Mouse (Mus musculus) stomach, embryonic 14.5 days (tissue): ENCODE results near the gene Ndufb5. TPM values are rescaled to one million over a fixed set of nuclear protein-coding genes. Genes with fewer than 3 reads are reported as not detected.
"Not testable (repeated sequence)": the region's sequence is repeated elsewhere in the genome, so short reads cannot be mapped to it uniquely, and the experiment has no call there.

Source experiments
- ATAC-seq: fragments of 200-750 bp; cut with Nextera tagmentation; 2 replicates; pipeline ENCODE4 v1.8.0; 2017; ENCODE audit warnings: low read depth, moderate TSS enrichment; ENCODE audit not compliant: insufficient number of reproducible peaks, insufficient read depth, low FRiP score
- H3K27ac ChIP-seq: fragments of 300-500 bp; sonication (generic); 2 replicates; pipeline ENCODE4 v1.5.1; 2014; ENCODE audit warnings: mild to moderate bottlenecking, low read length, moderate library complexity, mixed read lengths
- H3K27me3 ChIP-seq: fragments of 300-500 bp; sonication (generic); 2 replicates; pipeline ENCODE4 v1.6.1; 2014; ENCODE audit warnings: low read length, control low read depth, mixed read lengths; ENCODE audit not compliant: control insufficient read depth, insufficient read depth
- H3K36me3 ChIP-seq: fragments of 300-500 bp; sonication (generic); 2 replicates; pipeline ENCODE4 v1.6.1; 2014; ENCODE audit warnings: mild to moderate bottlenecking, control low read depth, low read length, moderate library complexity, mixed read lengths; ENCODE audit not compliant: control insufficient read depth, insufficient read depth
- H3K4me1 ChIP-seq: fragments of 300-500 bp; sonication (generic); 2 replicates; pipeline ENCODE4 v1.6.1; 2014; ENCODE audit warnings: low read length, control low read depth, mixed read lengths; ENCODE audit not compliant: control insufficient read depth, insufficient read depth
- H3K4me2 ChIP-seq: fragments of 300-500 bp; sonication (generic); replicated peaks from 2 replicates; pipeline ENCODE4 v1.6.1; 2014; ENCODE audit warnings: low read depth, low read length, control low read depth
- H3K4me3 ChIP-seq: fragments of 300-500 bp; sonication (generic); 2 replicates; pipeline ENCODE4 v1.5.1; 2014; ENCODE audit warnings: low read depth, low read length, control low read depth
- H3K9ac ChIP-seq: fragments of 300-500 bp; sonication (generic); replicated peaks from 2 replicates; pipeline ENCODE4 v1.6.1; 2014; ENCODE audit warnings: low read depth, mild to moderate bottlenecking, control low read depth, low read length, moderate library complexity, mixed read lengths
- H3K9me3 ChIP-seq: fragments of 300-500 bp; sonication (generic); 2 replicates; pipeline ENCODE4 v1.6.1; 2016; ENCODE audit warnings: low read depth, low read length, control low read depth; ENCODE audit not compliant: control insufficient read depth
- WGBS: fragments of 180-500 bp; shearing (Covaris S2); extraction: QIAGEN DNeasy Blood & Tissue Kit; methylation state at CpG from one replicate; pipeline ENCODE4 v1.1.7; 2014; 5-methylcytosine and 5-hydroxymethylcytosine counted together
- polyA plus RNA-seq: library from polyadenylated mRNA; unstranded; fragments of >200 nt; fragmentation: Nextera tagmentation; extraction: Ambion mirVana; gene quantifications from 2 replicates; pipeline ENCODE4 v1.2.1, GENCODE M21; 2014

Ndufb5 gene
- polyA plus RNA-seq, 1 experiment from 2014 or later: 331 TPM

- no peaks in the 10 kb centered on the region for H3K9me3 ChIP-seq
- ATAC-seq: no peak
- peaks cover 27% of the 10 kb centered on the region for H3K36me3 ChIP-seq
- H3K4me2 ChIP-seq: no peak overlapping the region
- H3K27me3 ChIP-seq: no peaks in the 10 kb centered on the region
- H3K4me1 ChIP-seq: no peaks in the 10 kb centered on the region
- H3K9ac ChIP-seq: no peak overlapping the region
- no peak overlapping the region for H3K27ac ChIP-seq
- H3K4me3 ChIP-seq: no peak overlapping the region
- 95% methylated on average over 6 of the region's 6 CpGs for WGBS
Observed at GRCm38 (mm10) chr3:32745001-32745400, 8.2 kb downstream of the Ndufb5 start.

- not testable (repeated sequence) for H3K27me3 ChIP-seq, H3K4me2 ChIP-seq, H3K9me3 ChIP-seq, H3K9ac ChIP-seq, H3K4me3 ChIP-seq, H3K27ac ChIP-seq, ATAC-seq, H3K4me1 ChIP-seq
- peaks cover 27% of the 10 kb centered on the region for H3K36me3 ChIP-seq
Observed at GRCm38 (mm10) chr3:32745426-32745825, 8.6 kb downstream of the Ndufb5 start.

- Histone ChIP-seq H3K36me3 (peaks cover 42% of the 10 kb centered on the region), H3K4me2 (no peak overlapping the region), H3K4me3 (no peak overlapping the region), H3K27me3 (no peaks in the 10 kb centered on the region), H3K9ac (no peak overlapping the region), H3K27ac (no peak overlapping the region), H3K4me1 (no peaks in the 10 kb centered on the region), H3K9me3 (no peaks in the 10 kb centered on the region)
- ATAC-seq: no peak
- 89% methylated on average over 9 of the region's 9 CpGs for WGBS
Observed at GRCm38 (mm10) chr3:32748384-32748783, 11.6 kb downstream of the Ndufb5 start.

- Histone ChIP-seq H3K27ac (no peak overlapping the region), H3K4me3 (no peak overlapping the region), H3K36me3 (peaks cover 42% of the 10 kb centered on the region), H3K27me3 (no peaks in the 10 kb centered on the region), H3K9ac (no peak overlapping the region), H3K4me1 (no peaks in the 10 kb centered on the region), H3K9me3 (no peaks in the 10 kb centered on the region), H3K4me2 (no peak overlapping the region)
- WGBS: 92% methylated on average over 4 of the region's 4 CpGs
- no peak for ATAC-seq
Observed at GRCm38 (mm10) chr3:32749820-32750579, 13.2 kb downstream of the Ndufb5 start.

- Histone ChIP-seq H3K27ac (no peak overlapping the region), H3K27me3 (no peaks in the 10 kb centered on the region), H3K9ac (no peak overlapping the region), H3K36me3 (peaks cover 15% of the 10 kb centered on the region), H3K4me1 (no peaks in the 10 kb centered on the region), H3K4me2 (no peak overlapping the region), H3K9me3 (no peaks in the 10 kb centered on the region), H3K4me3 (no peak overlapping the region)
- no peak for ATAC-seq
- 90% methylated on average over 3 of the region's 3 CpGs for WGBS
Observed at GRCm38 (mm10) chr3:32754384-32754915, 17.7 kb downstream of the Ndufb5 start.

- Histone ChIP-seq H3K9me3 (no peaks in the 10 kb centered on the region), H3K4me3 (no peak overlapping the region), H3K4me1 (no peaks in the 10 kb centered on the region), H3K36me3 (no peaks in the 10 kb centered on the region; the same call in 1 of the 2 replicates), H3K27ac (no peak overlapping the region), H3K27me3 (no peaks in the 10 kb centered on the region), H3K9ac (no peak overlapping the region), H3K4me2 (no peak overlapping the region)
- 72% methylated on average over 5 of the region's 5 CpGs for WGBS
- ATAC-seq: no peak
Observed at GRCm38 (mm10) chr3:32759212-32759611, 22.4 kb downstream of the Ndufb5 start.

- ATAC-seq: no peak
- no peak overlapping the region for H3K4me3 ChIP-seq
- H3K36me3 ChIP-seq: no peaks in the 10 kb centered on the region
- WGBS: 58% methylated on average over 8 of the region's 8 CpGs
- no peak overlapping the region for H3K4me2 ChIP-seq
- H3K27me3 ChIP-seq: no peaks in the 10 kb centered on the region
- H3K27ac ChIP-seq: no peak overlapping the region
- H3K9me3 ChIP-seq: no peaks in the 10 kb centered on the region
- H3K4me1 ChIP-seq: no peaks in the 10 kb centered on the region
- H3K9ac ChIP-seq: no peak overlapping the region
Observed at GRCm38 (mm10) chr3:32762962-32763361, 26.2 kb downstream of the Ndufb5 start.

GRCm38 (mm10) chr3:32763902-32764301 lies 27.1 kb downstream of the Ndufb5 start:
- H3K4me2 ChIP-seq: no peak overlapping the region
- H3K9ac ChIP-seq: no peak overlapping the region
- no peak overlapping the region for H3K4me3 ChIP-seq
- H3K36me3 ChIP-seq: no peaks in the 10 kb centered on the region
- WGBS: 44% methylated on average over 7 of the region's 7 CpGs
- no peak overlapping the region for H3K27ac ChIP-seq
- H3K27me3 ChIP-seq: no peaks in the 10 kb centered on the region
- no peak for ATAC-seq
- H3K9me3 ChIP-seq: no peaks in the 10 kb centered on the region
- H3K4me1 ChIP-seq: no peaks in the 10 kb centered on the region

- WGBS: 72% methylated on average over 2 of the region's 2 CpGs
- Histone ChIP-seq H3K27ac (no peak overlapping the region), H3K4me1 (no peaks in the 10 kb centered on the region), H3K27me3 (no peaks in the 10 kb centered on the region), H3K9ac (no peak overlapping the region), H3K36me3 (no peaks in the 10 kb centered on the region), H3K4me3 (no peak overlapping the region), H3K4me2 (no peak overlapping the region), H3K9me3 (no peaks in the 10 kb centered on the region)
- no peak for ATAC-seq
Observed at GRCm38 (mm10) chr3:32770781-32771180, 34.0 kb downstream of the Ndufb5 start.
